Mouse (Mus musculus) ovary, adult 10 weeks (tissue): ENCODE data around the gene Cabcoco1. TPM values are rescaled to one million over a fixed set of nuclear protein-coding genes. Genes with fewer than 3 reads are reported as not detected.

Experiments
- polyA plus RNA-seq: library from polyadenylated mRNA; stranded (reverse); fragments of 350-450 nt; fragmentation: Illumina TruSeq; extraction: RNeasy Lipid Tissue Mini Kit (QIAGEN cat#74804); gene quantifications from one replicate; pipeline ENCODE4 v1.2.3, GENCODE M21; 2014

Cabcoco1 gene
- 5.5 TPM for polyA plus RNA-seq

GRCm38 (mm10) chr10:68541139-68541942 is at the start of gene Cabcoco1:
Cabcoco1 (minus strand) TSS chr10:68541896.

Other genes starting within 250 kb of the Cabcoco1 start
- gene Tmem26, start 181.8 kb upstream of the Cabcoco1 start, polyA plus RNA-seq, result 4.3 TPM